Mouse (Mus musculus) frontal cortex, postnatal 25 days (tissue): ENCODE measurements around the gene Npr3.

Source experiments
- DNase-seq, 2 experiments: peaks; one replicate each; pipeline ENCODE4 v3.0.0; 2022; ENCODE audit warnings: low spot score in 2 of 2

The Npr3 gene

GRCm38 (mm10) chr15:11906571-11907531, at the start of gene Npr3:
TSS of gene Npr3 (minus strand) at chr15:11907287.
- peak in 1 of 2 experiments; percentile 33 for DNase-seq

DNA sequence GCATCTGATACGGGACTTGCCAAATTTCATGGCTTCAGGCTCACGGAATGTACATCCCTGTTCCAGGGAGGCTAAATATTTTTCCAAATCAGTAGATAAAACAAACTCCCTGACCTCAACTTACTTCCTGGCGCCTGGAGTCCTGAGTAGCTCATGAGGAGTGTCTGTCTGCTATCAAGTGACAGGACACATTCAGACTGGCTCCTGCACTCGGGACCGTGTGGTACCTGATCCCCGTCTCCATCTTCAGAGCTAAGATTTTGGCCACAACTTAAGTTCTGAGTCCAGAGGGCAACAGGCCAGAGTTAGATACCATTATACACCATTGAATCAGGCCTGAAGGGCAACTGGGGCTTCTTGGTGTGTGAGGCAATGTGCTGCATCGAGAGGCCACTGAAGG, 49.0 kb upstream of the Npr3 start:
- no peak for DNase-seq

- no peak for DNase-seq
Measured at GRCm38 (mm10) chr15:11954190-11954589, 47.1 kb upstream of the Npr3 start.

GRCm38 (mm10) chr15:11952159-11952558, 45.1 kb upstream of the Npr3 start:
- no peak for DNase-seq

DNA sequence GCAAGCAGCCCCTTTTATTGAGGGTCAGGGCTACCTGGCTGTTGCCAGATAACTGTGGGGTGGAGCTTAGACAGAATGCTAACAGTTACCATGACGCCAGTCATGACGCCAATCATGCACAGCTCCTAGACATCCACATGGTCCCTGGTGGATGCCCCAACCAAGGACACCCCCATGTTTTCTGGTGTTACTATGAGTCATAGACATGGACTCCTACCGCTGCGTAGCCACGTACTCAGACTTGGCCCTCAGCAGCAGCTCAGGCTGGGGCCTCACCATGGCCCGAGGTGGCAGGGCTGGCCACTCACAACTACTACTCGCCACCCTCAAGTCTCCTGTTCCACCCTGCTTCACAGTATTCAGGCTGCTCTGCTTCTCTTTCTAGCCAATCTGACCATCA, 44.1 kb upstream of the Npr3 start:
- DNase-seq: no peak

GRCm38 (mm10) chr15:11950144-11950543, 43.1 kb upstream of the Npr3 start:
- no peak for DNase-seq

DNA sequence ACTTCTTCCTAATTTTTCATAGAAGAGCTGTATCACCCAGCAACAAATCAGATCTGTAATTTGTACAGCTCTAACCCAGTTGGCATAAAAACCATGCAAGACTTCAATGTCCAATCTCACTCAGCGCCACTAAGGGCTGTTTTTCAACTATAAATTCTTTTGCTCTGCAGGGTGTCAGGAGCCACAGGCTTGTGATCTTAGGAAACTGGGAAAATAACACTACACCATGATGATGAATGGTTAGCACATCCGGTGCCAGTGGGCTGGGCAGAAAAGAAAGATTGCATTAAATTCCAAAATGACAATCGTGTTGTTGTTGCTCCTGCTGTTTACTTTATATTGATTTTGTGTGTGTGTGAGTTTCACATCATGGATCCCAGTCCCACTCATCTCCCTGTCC, 42.4 kb upstream of the Npr3 start:
- no peak for DNase-seq

DNA sequence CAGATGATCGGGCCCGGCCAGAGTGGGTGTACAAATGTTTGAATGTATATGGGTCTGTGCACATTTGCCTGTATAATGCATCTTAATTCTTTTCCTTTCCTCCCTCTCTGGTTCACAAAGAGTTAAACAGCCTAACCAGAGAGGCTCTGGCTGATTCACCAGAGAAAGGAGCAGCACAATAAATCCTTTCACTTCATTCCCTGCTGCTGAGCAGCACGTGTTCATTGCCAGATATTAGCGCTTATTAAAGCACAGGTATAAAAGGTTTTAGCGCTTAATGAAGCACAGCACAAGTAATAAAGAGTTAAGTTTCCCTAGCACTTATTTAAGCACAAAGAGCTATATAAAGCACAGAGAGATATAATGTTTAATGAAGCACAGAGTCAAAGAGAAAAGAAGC, 33.8 kb upstream of the Npr3 start:
- DNase-seq: no peak

- no peak for DNase-seq
Measured at GRCm38 (mm10) chr15:11927742-11928141, 20.7 kb upstream of the Npr3 start.

DNA sequence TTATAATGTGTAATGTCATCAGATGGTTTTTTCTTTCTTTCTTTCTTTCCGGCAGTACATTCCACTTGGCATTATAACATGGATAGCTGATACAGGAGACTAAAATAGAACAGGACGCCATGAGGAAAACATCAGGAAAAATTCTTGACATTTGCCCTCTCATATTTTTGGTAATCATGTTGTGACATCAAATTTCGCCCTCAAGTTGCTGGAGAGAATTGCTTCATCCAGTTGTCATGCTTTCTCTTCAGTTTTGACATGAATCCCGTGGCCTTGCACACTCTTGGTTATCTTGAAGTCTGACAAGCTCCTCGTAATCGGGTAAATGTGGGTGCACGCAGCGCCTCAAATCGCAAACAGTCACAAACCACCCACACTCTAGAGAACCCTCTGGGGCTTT, 7.0 kb upstream of the Npr3 start:
- no peak for DNase-seq

DNA sequence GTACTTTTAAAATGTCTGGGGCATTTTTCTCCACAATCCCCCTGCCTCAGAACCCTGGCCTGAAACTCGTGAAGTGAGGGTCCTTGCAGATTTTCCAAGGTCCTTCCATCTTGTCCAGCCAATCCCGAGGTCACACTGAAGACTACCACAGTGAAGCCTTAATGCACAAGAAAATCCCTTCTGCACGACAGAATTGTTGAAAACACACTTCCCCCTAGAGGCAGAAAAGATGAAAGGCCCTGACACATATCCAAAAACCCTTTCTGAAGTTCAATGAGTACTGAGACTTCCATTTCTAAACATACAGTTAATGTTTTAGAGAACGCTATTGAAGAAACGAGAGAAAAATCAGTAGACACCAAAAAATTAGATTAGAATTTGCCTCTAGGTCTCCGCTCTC, 2.8 kb upstream of the Npr3 start:
- DNase-seq: no peak

- no peak for DNase-seq
Measured at GRCm38 (mm10) chr15:11908166-11908565, 1.1 kb upstream of the Npr3 start.

DNA sequence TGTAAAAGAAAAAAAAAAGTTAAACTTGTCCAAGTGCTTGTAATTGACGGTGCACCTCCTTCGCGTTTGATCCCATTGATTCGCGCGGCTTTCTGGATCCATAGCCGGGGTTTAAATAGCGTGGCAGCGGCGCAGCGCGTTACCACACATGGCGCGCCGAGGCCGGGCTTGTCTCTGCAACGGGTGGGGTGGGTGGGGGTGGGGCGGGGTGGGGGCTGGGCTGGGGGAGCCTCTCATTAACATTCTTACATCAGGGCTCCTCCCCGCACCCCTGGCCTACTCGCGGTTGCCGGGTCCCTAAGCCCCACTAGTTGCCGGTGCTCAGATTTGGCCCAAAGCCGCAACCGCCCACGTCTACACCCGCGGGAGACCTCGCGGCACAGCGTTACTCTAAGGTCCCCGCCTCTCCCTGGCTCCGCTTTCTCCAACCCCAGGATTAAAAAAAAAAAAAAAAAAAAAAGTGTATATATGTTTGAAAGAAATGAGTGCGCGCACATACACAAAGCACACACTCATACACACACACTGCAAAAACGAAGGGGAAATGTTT, 991 bp downstream of the Npr3 start:
- DNase-seq: peak in 1 of 2 experiments; percentile 20

DNA sequence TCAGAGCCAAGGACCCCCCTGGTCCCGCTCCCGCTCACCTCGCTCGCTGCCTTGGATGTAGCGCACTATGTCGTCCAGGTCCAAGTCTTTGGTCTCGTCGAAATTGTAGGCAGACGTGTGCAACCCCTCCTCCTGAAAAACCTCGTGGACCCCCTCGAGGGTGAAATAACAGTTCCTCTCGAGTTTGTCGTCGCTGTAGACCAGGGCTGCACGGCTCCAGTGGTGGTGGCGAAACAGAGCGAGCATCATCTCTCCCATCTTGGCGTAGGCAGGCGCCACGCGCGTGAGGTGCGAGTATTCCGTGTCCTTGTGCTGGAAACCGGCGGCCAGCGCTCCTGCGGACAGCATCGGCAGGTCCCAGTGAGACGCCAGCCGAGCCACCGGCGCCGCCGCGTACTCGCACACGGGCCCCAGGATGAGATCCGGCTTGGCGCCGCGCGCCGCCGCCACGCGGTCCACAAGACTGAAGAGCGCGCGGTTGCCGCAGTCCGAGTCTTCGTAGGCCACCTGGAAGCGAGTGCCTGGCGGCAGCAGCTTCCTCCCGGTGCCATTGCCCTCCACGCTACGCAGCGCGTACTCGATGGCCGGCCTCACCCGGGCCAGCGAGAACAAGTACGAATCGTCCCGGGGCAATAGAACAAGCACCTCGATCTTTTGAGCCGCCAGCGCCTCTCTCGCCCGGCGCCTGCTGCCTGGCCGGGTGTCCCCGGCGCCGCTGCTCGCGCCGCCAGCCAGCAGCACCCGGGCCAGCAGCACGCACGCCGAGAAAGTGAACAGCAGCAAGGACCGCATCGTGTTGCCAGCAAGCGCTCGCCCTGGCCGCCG, 2.0 kb downstream of the Npr3 start:
- DNase-seq: peak in 1 of 2 experiments; percentile 16

DNA sequence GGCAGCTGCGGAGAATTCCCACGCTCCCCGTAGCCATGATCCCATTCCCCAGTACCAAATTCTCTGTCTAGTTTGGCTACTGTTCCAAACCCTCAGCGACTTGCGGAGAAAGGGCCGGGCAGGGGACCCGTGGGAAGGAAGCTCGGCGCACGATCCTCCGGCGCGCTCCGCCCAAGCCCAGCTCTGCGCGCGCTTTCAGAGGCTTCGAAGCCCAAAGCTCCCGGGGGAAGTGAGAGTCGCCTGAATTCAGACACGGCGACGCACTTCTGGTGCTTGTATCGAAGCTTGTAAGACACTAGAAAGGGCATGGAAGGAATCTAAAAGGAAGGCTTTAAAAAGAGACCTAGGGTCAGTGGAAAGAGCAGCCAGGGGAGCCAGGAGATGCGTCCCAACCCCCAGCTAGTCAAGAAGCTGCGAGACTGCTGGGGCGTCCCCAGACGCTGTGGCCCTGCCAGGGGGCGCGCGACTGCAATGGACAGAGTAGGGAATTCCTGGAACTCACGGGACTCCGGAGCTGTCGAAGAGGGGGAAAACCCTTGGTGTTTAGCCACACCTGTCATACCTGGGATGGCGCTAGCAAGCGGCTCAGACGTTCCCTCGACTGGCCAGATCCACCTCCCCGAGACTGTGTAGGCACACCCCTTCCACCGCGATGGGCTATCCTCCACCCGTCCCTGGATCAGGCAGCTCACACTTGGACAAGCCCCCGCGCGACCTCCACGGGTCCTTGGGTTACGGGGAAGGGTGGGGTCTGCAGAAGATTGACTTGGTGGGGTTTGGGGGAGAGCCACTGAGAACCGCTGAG, 2.8 kb downstream of the Npr3 start:
- peak in 1 of 2 experiments; percentile 18 for DNase-seq

DNA sequence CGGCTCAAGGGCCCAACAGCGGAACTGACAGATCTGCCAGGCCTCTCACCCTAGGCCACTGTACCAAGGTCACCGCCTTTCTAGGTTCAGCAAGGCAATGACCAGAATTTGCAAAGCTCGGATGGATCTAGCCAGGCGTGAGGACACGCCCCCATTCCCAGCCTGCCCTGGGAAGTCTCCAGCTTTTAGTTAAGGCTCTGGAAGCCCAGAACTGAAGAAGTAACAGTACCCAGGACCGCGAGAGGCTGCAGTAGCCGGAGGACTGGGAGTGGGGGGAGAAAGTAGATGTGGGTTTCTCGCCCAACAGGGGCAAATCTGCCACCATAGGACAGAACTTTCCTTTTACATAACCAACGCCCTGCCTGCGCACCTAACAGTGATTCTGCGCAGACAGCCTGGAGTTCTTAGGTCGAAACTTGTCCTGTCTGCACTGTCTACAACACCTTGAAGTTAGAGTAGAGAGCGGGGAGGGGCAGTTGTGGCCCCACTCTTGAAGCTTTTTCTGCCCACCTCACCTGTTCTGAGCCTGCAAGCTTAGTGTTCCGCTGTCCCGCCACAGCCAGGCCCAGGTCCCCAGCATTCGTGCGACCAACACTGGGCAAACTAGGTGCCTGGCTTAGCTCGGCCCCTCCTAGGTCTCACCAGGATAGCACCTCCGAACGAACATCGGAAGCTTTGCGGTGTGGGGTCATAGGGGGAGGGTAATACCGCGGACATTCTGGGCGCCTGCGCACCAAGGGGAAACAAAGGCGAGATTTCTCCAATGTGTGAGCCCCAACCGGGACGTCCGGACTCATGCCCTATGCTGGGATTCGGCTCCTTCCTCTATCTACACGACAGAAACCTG, 3.7 kb downstream of the Npr3 start:
- DNase-seq: no peak

DNA sequence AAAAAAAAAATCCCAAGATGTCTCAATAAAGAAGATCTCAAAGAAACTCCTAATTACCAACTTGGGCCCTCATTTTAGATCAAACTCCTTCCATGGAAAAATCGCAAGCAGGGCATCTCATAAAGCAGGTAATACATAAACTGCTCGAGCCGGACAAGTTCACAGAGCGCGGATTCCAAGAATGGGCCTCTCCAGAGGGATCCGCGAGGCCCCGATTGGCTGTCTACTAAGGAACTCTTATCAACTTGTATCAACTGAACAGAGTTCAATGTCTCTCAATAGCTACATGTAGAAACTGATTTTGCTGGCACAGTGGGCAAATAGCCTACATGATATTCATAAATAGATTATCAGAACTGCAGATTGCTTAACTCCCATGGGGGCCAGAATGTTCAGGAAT, 9.5 kb downstream of the Npr3 start:
- DNase-seq: no peak

DNA sequence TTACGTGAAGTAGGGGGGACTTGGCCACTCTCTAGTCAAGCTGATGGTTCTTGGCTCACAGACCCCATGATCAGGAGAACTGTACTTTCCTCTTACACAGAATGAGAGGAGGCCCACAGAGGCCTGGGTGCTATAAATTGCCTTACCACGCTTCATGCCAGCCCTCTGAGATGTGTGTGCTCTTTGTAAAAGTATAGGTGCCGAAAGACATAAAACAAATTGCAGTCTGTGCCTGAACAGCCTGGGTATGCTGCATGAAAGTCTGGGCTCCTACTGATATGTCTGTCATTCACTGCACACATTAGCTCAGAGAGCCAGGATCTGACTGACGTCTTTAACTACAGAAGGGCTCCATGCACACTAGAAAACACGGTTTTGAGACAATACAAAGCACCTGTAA, 9.9 kb downstream of the Npr3 start:
- no peak for DNase-seq

- DNase-seq: no peak
Measured at GRCm38 (mm10) chr15:11893969-11894368, 13.1 kb downstream of the Npr3 start.

DNA sequence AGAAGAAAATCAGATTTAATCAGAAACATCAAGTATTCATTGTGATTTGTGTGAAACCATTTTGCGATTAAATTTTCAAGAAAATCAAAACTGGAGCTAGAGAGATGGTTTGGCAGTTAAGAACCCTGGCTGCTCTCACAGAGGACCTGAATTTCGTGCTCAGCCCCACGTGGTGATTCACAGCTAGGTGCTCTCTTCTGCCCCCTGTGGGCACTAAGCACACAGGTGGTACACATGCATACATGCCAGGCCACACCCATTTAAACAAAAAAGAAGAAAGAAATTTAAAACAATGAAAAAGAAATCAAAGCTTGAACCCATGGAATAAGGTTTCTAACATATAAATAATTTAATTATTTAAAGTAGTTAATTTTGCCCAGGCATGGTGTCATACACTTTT, 15.7 kb downstream of the Npr3 start:
- no peak for DNase-seq
